Mouse (Mus musculus) WW6 (cell line): Measurements from ENCODE around the gene Lrrtm4.

Source experiments
- DNase-seq: peaks from one replicate; pipeline ENCODE4 v3.0.0-alpha.2; 2013; ENCODE audit warnings: low read depth, low spot score

Lrrtm4 gene

GRCm38 (mm10) chr6:80018765-80019164 lies at the start of gene Lrrtm4:
Gene Lrrtm4, plus strand, starts transcription at chr6:80018877.
- DNase-seq = no peak

GRCm38 (mm10) chr6:80019189-80019860 lies 648 bp downstream of the Lrrtm4 start:
- DNase-seq = no peak

GRCm38 (mm10) chr6:80019861-80020230 lies 1.2 kb downstream of the Lrrtm4 start:
- no peak for DNase-seq

- DNase-seq = no peak
These were observed 38.2 kb downstream of the Lrrtm4 start for GRCm38 (mm10) chr6:80056849-80057248.

GRCm38 (mm10) chr6:80078001-80078400 lies 59.3 kb downstream of the Lrrtm4 start:
- DNase-seq = no peak

GRCm38 (mm10) chr6:80079290-80079689 lies 60.6 kb downstream of the Lrrtm4 start:
- DNase-seq = no peak

- DNase-seq = no peak
These were observed 76.2 kb downstream of the Lrrtm4 start for GRCm38 (mm10) chr6:80094909-80095308.

GRCm38 (mm10) chr6:80105343-80105742 lies 86.7 kb downstream of the Lrrtm4 start:
- DNase-seq = no peak

GRCm38 (mm10) chr6:80105843-80106242 lies 87.2 kb downstream of the Lrrtm4 start:
- no peak for DNase-seq

GRCm38 (mm10) chr6:80126419-80126818 lies 107.7 kb downstream of the Lrrtm4 start:
- DNase-seq = no peak

- no peak for DNase-seq
These were observed 143.9 kb downstream of the Lrrtm4 start for GRCm38 (mm10) chr6:80162585-80162984.

GRCm38 (mm10) chr6:80181916-80182315 lies 163.2 kb downstream of the Lrrtm4 start:
- no peak for DNase-seq

GRCm38 (mm10) chr6:80182353-80182752 lies 163.7 kb downstream of the Lrrtm4 start:
- DNase-seq = no peak

GRCm38 (mm10) chr6:80185489-80186113 lies 166.9 kb downstream of the Lrrtm4 start:
- DNase-seq = no peak

GRCm38 (mm10) chr6:80186791-80187190 lies 168.1 kb downstream of the Lrrtm4 start:
- no peak for DNase-seq

GRCm38 (mm10) chr6:80209476-80209875 lies 190.8 kb downstream of the Lrrtm4 start:
- no peak for DNase-seq

- no peak for DNase-seq
These were observed 191.6 kb downstream of the Lrrtm4 start for GRCm38 (mm10) chr6:80210281-80210680.

- no peak for DNase-seq
These were observed 242.9 kb downstream of the Lrrtm4 start for GRCm38 (mm10) chr6:80261595-80261994.

GRCm38 (mm10) chr6:80263972-80264371 lies 245.3 kb downstream of the Lrrtm4 start:
- no peak for DNase-seq

GRCm38 (mm10) chr6:80264584-80264983 lies 245.9 kb downstream of the Lrrtm4 start:
- no peak for DNase-seq

GRCm38 (mm10) chr6:80265746-80266145 lies 247.1 kb downstream of the Lrrtm4 start:
- no peak for DNase-seq

GRCm38 (mm10) chr6:80286968-80287367 lies 268.3 kb downstream of the Lrrtm4 start:
- DNase-seq = no peak

- DNase-seq = no peak
These were observed 283.2 kb downstream of the Lrrtm4 start for GRCm38 (mm10) chr6:80301871-80302270.
